In the genomic region with DNA sequence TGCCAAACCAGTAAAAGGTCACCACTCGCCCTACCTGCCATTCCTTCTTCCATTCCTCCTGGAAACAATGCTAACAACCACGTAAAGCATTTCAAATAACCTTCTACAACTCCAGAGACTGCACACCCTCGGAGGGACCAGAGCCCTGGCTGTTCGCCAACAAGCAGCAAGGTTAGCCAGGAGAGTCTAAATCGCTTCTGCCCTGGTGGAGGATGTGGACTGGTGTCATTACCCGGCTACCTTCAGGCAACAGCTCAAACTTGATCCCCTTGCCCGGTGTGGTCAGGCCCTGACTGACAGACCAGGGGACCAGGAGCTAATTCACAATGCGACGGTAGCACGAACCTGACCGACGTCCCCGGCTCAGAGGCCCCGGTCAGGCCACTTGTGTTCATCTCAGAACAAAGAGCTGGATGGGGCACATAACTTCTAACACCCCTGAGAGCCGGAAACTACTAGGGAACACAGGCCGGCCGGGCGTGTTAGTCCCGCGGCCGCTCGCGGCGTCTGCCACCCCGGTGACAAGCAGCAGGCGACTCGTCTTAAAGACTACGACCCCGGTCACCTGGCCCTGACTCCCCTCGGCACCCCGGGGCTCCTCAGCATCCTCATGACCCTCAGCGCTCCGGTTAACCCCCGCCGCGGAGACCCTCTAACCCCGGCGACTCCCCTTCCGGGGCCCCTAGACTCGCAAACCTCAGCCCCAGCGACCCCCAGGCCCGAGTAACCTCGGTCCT, we compare ENCODE assay signal across 8 mouse cellular contexts. TPM values are rescaled to one million over a fixed set of nuclear protein-coding genes. Genes with fewer than 3 reads are reported as not detected.
DNase-seq lines count a peak whose midpoint lies in the region; ATAC-seq and TF ChIP-seq lines count a peak whose summit lies in the region.

No protein-coding gene starts in this region.

- H3K9ac ChIP-seq in forebrain, postnatal 0 days: peak overlapping the region; percentile 74
- peak overlapping the region; percentile 89 for H3K9ac ChIP-seq in hindbrain, embryonic 13.5 days
- peak overlapping the region; percentile 95 for H3K9ac ChIP-seq in limb, embryonic 13.5 days
- H3K9ac ChIP-seq in midbrain, embryonic 11.5 days (ENCODE audit: low read length): peak overlapping the region; percentile 84

- ATAC-seq in forebrain, postnatal 0 days: no peak
- no peak for ATAC-seq in hindbrain, embryonic 13.5 days (ENCODE audit: low FRiP score)
- ATAC-seq in limb, embryonic 13.5 days (ENCODE audit: low FRiP score, low read depth): no peak
- ATAC-seq in midbrain, embryonic 11.5 days (ENCODE audit: low FRiP score): peak; percentile 23; the same call in 1 of the 2 replicates
- ATAC-seq in activated CD4-positive, CD25-positive, alpha-beta regulatory T cell, adult 4 months: no peak

- DNase-seq in T-cell, adult 2 months (ENCODE audit: low spot score): peak; percentile 42
- peak; percentile 79 for DNase-seq in cerebellum, adult 9-10 months
- DNase-seq in forebrain, postnatal 0 days: peak; percentile 39
- DNase-seq in midbrain, embryonic 11.5 days (ENCODE audit: low spot score, missing footprints): peak; percentile 93
- DNase-seq in spleen, adult 18-20 months: peak; percentile 50 to 65

- peak overlapping the region; percentile 73 for H3K27ac ChIP-seq in forebrain, postnatal 0 days (ENCODE audit: low read depth, low read length)
- peak overlapping the region; percentile 78; the same call in 1 of the 2 replicates for H3K27ac ChIP-seq in hindbrain, embryonic 13.5 days
- H3K27ac ChIP-seq in limb, embryonic 13.5 days: peak overlapping the region; percentile 80; the same call in 1 of the 2 replicates
- H3K27ac ChIP-seq in midbrain, embryonic 11.5 days (ENCODE audit: low read depth, low read length): no peak overlapping the region

- peak overlapping the region; percentile 84 for H3K4me3 ChIP-seq in forebrain, postnatal 0 days (ENCODE audit: low read depth, low read length)
- H3K4me3 ChIP-seq in hindbrain, embryonic 13.5 days: peak overlapping the region; percentile 87
- H3K4me3 ChIP-seq in limb, embryonic 13.5 days: peak overlapping the region; percentile 91
- H3K4me3 ChIP-seq in midbrain, embryonic 11.5 days (ENCODE audit: low read depth, low read length): peak overlapping the region; percentile 78

- no peaks in the 10 kb centered on the region for H3K9me3 ChIP-seq in forebrain, postnatal 0 days (ENCODE audit: low read length)
- H3K9me3 ChIP-seq in hindbrain, embryonic 13.5 days: no peaks in the 10 kb centered on the region
- no peaks in the 10 kb centered on the region for H3K9me3 ChIP-seq in limb, embryonic 13.5 days
- H3K9me3 ChIP-seq in midbrain, embryonic 11.5 days (ENCODE audit: control insufficient read depth, low read length): no peaks in the 10 kb centered on the region

- no peak for TF ChIP-seq CTCF in forebrain, postnatal 0 days (IDR thresholded peaks at IDR 0.05; ENCODE audit: low read depth)

- peak overlapping the region; percentile 92 for H3K4me2 ChIP-seq in forebrain, postnatal 0 days (ENCODE audit: low read depth)
- H3K4me2 ChIP-seq in hindbrain, embryonic 13.5 days: peak overlapping the region; percentile 92
- peak overlapping the region; percentile 81 for H3K4me2 ChIP-seq in limb, embryonic 13.5 days (replicated peaks)
- peak overlapping the region; percentile 96 for H3K4me2 ChIP-seq in midbrain, embryonic 11.5 days

- H3K27me3 ChIP-seq in forebrain, postnatal 0 days (ENCODE audit: insufficient read depth, low read length): no peaks in the 10 kb centered on the region
- no peaks in the 10 kb centered on the region for H3K27me3 ChIP-seq in hindbrain, embryonic 13.5 days
- no peaks in the 10 kb centered on the region for H3K27me3 ChIP-seq in limb, embryonic 13.5 days
- no peaks in the 10 kb centered on the region for H3K27me3 ChIP-seq in midbrain, embryonic 11.5 days (ENCODE audit: control insufficient read depth, insufficient read depth, low read length)

- H3K36me3 ChIP-seq in forebrain, postnatal 0 days (ENCODE audit: insufficient read depth): no peaks in the 10 kb centered on the region
- H3K36me3 ChIP-seq in hindbrain, embryonic 13.5 days: no peaks in the 10 kb centered on the region
- no peaks in the 10 kb centered on the region for H3K36me3 ChIP-seq in limb, embryonic 13.5 days
- no peaks in the 10 kb centered on the region for H3K36me3 ChIP-seq in midbrain, embryonic 11.5 days (ENCODE audit: control insufficient read depth, insufficient read depth, low read length)

- 3% methylated on average over 43 of the region's 43 CpGs for WGBS in forebrain, postnatal 0 days
- 2% methylated on average over 42 of the region's 43 CpGs for WGBS in hindbrain, embryonic 13.5 days
- WGBS in limb, embryonic 13.5 days: under 1% methylated on average over 43 of the region's 43 CpGs
- WGBS in midbrain, embryonic 11.5 days: 2% methylated on average over 43 of the region's 43 CpGs

- H3K4me1 ChIP-seq in forebrain, postnatal 0 days (ENCODE audit: insufficient read depth): peaks cover 9% of the 10 kb centered on the region
- H3K4me1 ChIP-seq in hindbrain, embryonic 13.5 days (replicated peaks): peaks cover 28% of the 10 kb centered on the region
- H3K4me1 ChIP-seq in limb, embryonic 13.5 days: peaks cover 42% of the 10 kb centered on the region
- peaks cover 15% of the 10 kb centered on the region for H3K4me1 ChIP-seq in midbrain, embryonic 11.5 days (ENCODE audit: control insufficient read depth, insufficient read depth, low read length)

RNA-seq across cellular contexts. Expression of gene Cyth1, which starts 0.9 kb away (rescaled TPM):
- total RNA-seq in forebrain, postnatal 0 days (2014; rRNA removed): 64.1 and 74.1 TPM in 2 replicates
- 23.7 and 24.2 TPM in 2 replicates for polyA plus RNA-seq in forebrain, postnatal 0 days (2015; fragmentation: Nextera tagmentation; extraction: Ambion mirVana)
- 24.0 and 24.4 TPM in 2 replicates for polyA plus RNA-seq in hindbrain, embryonic 13.5 days (2015; fragmentation: Nextera tagmentation; extraction: Ambion mirVana)
- polyA plus RNA-seq in limb, embryonic 13.5 days (2015; fragmentation: Nextera tagmentation; extraction: Ambion mirVana): 15.9 and 17.1 TPM in 2 replicates
- polyA plus RNA-seq in midbrain, embryonic 11.5 days (2014; fragmentation: Nextera tagmentation; extraction: Ambion mirVana): 12.3 and 12.8 TPM in 2 replicates
- polyA plus RNA-seq in activated CD4-positive, CD25-positive, alpha-beta regulatory T cell, adult 4 months (2017; shearing (Covaris generic)): 10 to 100 TPM; 50.1 to 73.2 TPM

RNA-seq across cellular contexts. Expression of gene Usp36, which starts 42.5 kb away (rescaled TPM):
- 17.1 and 22.1 TPM in 2 replicates for total RNA-seq in forebrain, postnatal 0 days (2014; rRNA removed)
- polyA plus RNA-seq in forebrain, postnatal 0 days (2015; fragmentation: Nextera tagmentation; extraction: Ambion mirVana): 6.7 and 9.5 TPM in 2 replicates
- 16.0 and 17.6 TPM in 2 replicates for polyA plus RNA-seq in hindbrain, embryonic 13.5 days (2015; fragmentation: Nextera tagmentation; extraction: Ambion mirVana)
- polyA plus RNA-seq in limb, embryonic 13.5 days (2015; fragmentation: Nextera tagmentation; extraction: Ambion mirVana): 22.1 and 25.0 TPM in 2 replicates
- 8.7 and 9.0 TPM in 2 replicates for polyA plus RNA-seq in midbrain, embryonic 11.5 days (2014; fragmentation: Nextera tagmentation; extraction: Ambion mirVana)
- polyA plus RNA-seq in activated CD4-positive, CD25-positive, alpha-beta regulatory T cell, adult 4 months (2017; shearing (Covaris generic)): 10 to 100 TPM; 15.6 to 15.8 TPM

Comparison
In these comparisons a context has a peak if more than half of its experiments do, and no peak if none do; other contexts are left out.
1. DNase-seq: peak in every context shown above with its lines; median percentile 93 in midbrain, embryonic 11.5 days; 79 in cerebellum, adult 9-10 months; 58 in spleen, adult 18-20 months; 42 in T-cell, adult 2 months; 39 in forebrain, postnatal 0 days.